Mouse (Mus musculus): ENCODE measurements around the gene Gabbr1.

Gabbr1 gene

GRCm38 (mm10) chr17:37067861-37068260, 22.1 kb downstream of the Gabbr1 start:
- in situ Hi-C loops (cut with MboI; ENCODE audit: low pct_unique_long_range_greater_than_20kb in 1 of 2, low sequenced_read_pairs in 2 of 2, unreplicated experiment in 1 of 2), result no loop called here

DNA sequence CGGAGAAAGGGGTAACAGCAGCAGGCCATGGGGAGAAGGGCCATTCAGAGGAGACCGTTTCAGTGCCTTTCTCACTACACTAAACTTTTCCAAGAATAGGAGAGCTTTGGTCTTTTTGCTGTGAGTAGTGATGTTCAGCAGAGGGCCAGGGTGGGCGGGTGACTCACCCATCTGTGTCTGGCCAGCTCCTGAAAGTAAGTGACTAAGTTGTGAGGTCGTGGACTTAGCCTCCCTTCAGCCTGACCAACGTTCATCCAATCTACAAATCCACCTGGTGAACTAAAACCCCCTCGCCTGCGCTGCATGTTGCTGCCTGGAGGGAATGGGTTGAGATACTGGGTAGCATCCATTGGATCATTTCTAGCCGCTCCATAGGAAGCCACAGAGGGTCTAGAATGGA, 24.4 kb downstream of the Gabbr1 start:
- in situ Hi-C loops (cut with MboI; ENCODE audit: low pct_unique_long_range_greater_than_20kb in 1 of 2, low sequenced_read_pairs in 2 of 2, unreplicated experiment in 1 of 2), result loop anchor here in 1 of 2 experiments (10.0 kb wide), 1 partner anchor 125 kb away; the partner anchor contains the start of gene Ubd

DNA sequence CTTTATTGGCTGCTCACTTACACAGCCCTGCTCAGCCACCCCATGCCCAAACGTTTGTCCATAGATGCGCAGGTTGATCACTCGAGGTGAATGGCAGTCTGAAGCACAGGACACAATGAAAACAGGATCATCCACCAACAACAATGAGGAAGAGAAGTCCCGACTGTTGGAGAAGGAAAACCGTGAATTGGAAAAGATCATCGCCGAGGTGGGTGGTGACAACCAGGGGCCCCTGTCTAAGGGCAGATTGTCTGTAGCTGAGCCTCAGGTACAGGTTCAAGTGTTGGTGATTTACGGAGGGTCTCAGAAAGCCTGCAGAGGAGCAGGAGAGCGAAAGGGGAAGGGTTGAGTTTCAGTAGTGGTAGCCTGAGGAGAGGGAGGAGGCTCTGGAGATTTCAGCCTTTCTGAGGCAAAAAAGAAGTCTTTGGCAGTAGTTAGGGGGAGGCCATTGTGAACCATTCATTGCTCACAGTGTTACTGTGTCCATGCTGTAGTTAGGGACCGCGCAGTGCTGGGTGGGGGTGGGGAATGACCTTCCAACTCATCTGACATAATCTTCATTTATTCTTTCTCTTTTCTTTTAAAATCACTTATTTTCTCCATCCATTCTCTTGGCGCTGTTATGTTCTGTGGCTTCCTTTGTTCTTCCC, 26.4 kb downstream of the Gabbr1 start:
- in situ Hi-C loops (cut with MboI; ENCODE audit: low pct_unique_long_range_greater_than_20kb in 1 of 2, low sequenced_read_pairs in 2 of 2, unreplicated experiment in 1 of 2), result loop anchor here in 1 of 2 experiments (10.0 kb wide), 1 partner anchor 123 kb away; the partner anchor contains the start of gene Ubd

DNA sequence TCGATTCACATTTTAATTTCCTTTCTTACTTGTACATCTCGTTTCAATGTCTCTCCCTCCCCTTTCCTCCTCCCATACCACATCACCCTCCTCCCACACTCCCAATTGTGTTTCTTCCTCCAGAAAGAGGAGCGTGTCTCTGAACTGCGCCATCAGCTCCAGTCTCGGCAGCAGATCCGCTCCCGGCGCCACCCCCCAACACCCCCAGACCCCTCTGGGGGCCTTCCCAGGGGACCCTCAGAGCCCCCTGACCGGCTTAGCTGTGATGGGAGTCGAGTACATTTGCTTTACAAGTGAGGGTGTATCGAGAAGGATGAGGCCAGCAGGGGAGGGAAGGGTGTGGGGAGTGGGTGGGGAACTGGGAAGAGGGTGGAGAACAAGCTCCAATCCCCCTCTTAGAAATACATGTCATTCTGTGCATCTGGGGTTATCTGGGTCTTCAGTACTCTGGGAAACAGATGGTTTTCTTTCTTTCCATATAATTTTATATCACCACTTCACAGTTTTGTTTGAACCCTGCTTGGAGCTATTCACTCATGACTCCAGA, 27.0 kb downstream of the Gabbr1 start:
- in situ Hi-C loops (cut with MboI; ENCODE audit: low pct_unique_long_range_greater_than_20kb in 1 of 2, low sequenced_read_pairs in 2 of 2, unreplicated experiment in 1 of 2), result loop anchor here in 1 of 2 experiments (10.0 kb wide), 1 partner anchor 122 kb away; the partner anchor contains the start of gene Ubd

GRCm38 (mm10) chr17:37075181-37075580, 29.4 kb downstream of the Gabbr1 start:
- in situ Hi-C loops (cut with MboI; ENCODE audit: low pct_unique_long_range_greater_than_20kb in 1 of 2, low sequenced_read_pairs in 2 of 2, unreplicated experiment in 1 of 2), result loop anchor here in 1 of 2 experiments (10.0 kb wide), 1 partner anchor 120 kb away; the partner anchor contains the start of gene Ubd

DNA sequence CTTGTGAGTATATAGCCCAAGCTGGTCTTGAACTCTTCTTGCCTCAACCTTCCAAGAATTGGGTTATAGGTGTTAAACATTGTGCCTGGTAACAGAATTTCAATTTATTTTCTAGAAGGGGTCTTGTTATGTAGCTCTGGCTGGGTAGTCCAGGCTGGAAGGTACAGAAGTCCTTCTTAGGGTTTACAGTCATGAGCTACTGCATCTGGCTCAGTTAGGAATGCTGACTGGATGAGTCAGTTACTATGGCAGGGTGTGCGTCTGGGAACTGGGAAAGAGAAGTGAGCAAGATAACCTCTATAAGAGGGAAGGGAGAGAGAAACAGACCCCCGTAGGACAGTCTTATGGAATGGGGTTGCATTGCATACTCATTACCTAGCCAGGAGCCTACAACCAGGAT, 30.0 kb downstream of the Gabbr1 start:
- in situ Hi-C loops (cut with MboI; ENCODE audit: low pct_unique_long_range_greater_than_20kb in 1 of 2, low sequenced_read_pairs in 2 of 2, unreplicated experiment in 1 of 2), result loop anchor here in 1 of 2 experiments (10.0 kb wide), 1 partner anchor 119 kb away; the partner anchor contains the start of gene Ubd

DNA sequence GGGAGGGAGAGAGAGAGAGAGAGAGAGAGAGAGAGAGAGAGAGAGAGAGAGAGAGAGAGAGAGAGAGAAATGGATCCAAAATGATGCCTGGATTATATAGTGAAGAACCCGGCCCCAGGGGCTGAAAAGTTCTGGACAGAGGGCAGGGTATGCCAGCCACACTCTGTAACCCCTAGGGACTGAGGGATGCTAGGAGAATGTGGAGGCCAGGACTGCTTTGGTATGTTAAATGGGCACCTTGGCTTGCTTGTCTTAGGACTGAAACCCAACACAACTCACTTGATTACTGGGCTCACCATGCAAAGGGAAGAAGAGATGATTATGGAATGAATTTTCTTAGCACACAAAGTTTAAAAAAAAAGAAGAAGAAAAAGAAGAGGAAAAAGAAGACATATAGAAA, 32.4 kb downstream of the Gabbr1 start:
- in situ Hi-C loops (cut with MboI; ENCODE audit: low pct_unique_long_range_greater_than_20kb in 1 of 2, low sequenced_read_pairs in 2 of 2, unreplicated experiment in 1 of 2), result loop anchor here in 1 of 2 experiments (10.0 kb wide), 1 partner anchor 117 kb away; the partner anchor contains the start of gene Ubd

GRCm38 (mm10) chr17:37078990-37079389, 33.2 kb downstream of the Gabbr1 start:
- in situ Hi-C loops (cut with MboI; ENCODE audit: low pct_unique_long_range_greater_than_20kb in 1 of 2, low sequenced_read_pairs in 2 of 2, unreplicated experiment in 1 of 2), result loop anchor here in 1 of 2 experiments (10.0 kb wide), 1 partner anchor 116 kb away; the partner anchor contains the start of gene Ubd

DNA sequence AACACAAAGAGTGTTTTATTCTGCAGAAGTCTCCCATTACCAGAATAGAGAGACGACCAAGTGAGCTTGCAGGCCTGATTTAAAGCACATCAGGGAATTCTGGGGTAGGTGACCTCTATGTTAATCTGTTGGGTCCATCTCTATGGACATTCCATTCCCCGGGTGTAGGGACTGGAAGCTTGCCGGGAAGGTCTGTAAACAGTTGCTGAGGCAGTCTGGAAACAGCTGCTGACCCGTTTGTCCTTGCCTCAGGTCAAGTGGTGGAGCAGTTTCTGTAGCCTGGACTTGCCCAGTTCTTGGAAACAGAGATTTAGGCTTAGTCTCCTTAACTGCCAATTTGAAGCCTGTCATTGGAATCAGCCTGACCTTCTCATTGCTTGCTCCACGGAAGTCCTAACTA, 34.4 kb downstream of the Gabbr1 start:
- in situ Hi-C loops (cut with MboI; ENCODE audit: low pct_unique_long_range_greater_than_20kb in 1 of 2, low sequenced_read_pairs in 2 of 2, unreplicated experiment in 1 of 2), result no loop called here

- in situ Hi-C loops (cut with MboI; ENCODE audit: low pct_unique_long_range_greater_than_20kb in 1 of 2, low sequenced_read_pairs in 2 of 2, unreplicated experiment in 1 of 2), result no loop called here
Measured at GRCm38 (mm10) chr17:37081659-37082058, 35.9 kb downstream of the Gabbr1 start.

- in situ Hi-C loops (cut with MboI; ENCODE audit: low pct_unique_long_range_greater_than_20kb in 1 of 2, low sequenced_read_pairs in 2 of 2, unreplicated experiment in 1 of 2), result no loop called here
Measured at GRCm38 (mm10) chr17:37083327-37083726, 37.6 kb downstream of the Gabbr1 start.

DNA sequence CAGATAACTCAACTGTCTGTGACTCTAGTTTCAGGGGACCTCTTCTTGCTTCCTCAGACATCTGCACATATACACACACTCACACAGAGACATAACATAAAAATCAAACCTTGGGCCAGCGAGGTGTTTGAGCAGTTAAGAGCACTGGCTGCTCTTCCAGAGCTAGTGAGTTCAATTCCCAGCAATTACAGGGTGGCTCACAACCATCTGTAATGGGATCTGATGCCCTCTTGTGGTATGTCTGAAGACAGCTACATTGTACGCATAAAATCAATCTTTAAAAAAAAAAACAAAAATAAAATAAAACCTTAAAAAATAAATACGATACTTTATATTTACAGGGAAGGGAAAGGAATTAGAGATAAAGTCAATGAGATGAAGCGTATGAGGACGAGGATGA, 38.9 kb downstream of the Gabbr1 start:
- in situ Hi-C loops (cut with MboI; ENCODE audit: low pct_unique_long_range_greater_than_20kb in 1 of 2, low sequenced_read_pairs in 2 of 2, unreplicated experiment in 1 of 2), result no loop called here

GRCm38 (mm10) chr17:37085545-37085944, 39.8 kb downstream of the Gabbr1 start:
- in situ Hi-C loops (cut with MboI; ENCODE audit: low pct_unique_long_range_greater_than_20kb in 1 of 2, low sequenced_read_pairs in 2 of 2, unreplicated experiment in 1 of 2), result no loop called here

DNA sequence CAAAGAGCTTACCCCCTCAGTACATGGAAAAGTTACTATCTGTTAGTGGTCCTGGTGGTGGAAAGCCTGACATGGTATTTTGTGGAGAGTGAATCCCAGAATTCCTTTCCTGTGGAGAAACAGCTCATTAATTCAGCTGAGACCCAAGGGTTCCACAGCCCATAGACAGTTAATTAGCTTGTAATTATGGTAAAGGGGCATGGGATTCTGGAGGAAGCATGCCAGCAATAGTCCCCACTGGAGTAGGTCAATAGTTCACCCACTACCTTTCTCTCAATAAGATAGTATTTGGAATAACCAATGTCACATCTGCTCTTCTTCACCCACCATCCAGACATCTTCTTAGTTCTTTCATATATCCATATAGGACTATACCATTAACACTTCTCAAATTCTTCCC, 42.6 kb downstream of the Gabbr1 start, which contains the start of gene Olfr90:
Gene Olfr90 (minus strand): TSS at position 101 of the 400 bp plus-strand sequence.
- in situ Hi-C loops (cut with MboI; ENCODE audit: low pct_unique_long_range_greater_than_20kb in 1 of 2, low sequenced_read_pairs in 2 of 2, unreplicated experiment in 1 of 2), result no loop called here

GRCm38 (mm10) chr17:37092198-37092597, 46.4 kb downstream of the Gabbr1 start:
- in situ Hi-C loops (cut with MboI; ENCODE audit: low pct_unique_long_range_greater_than_20kb in 1 of 2, low sequenced_read_pairs in 2 of 2, unreplicated experiment in 1 of 2), result no loop called here

GRCm38 (mm10) chr17:37093289-37093688, 47.5 kb downstream of the Gabbr1 start:
- in situ Hi-C loops (cut with MboI; ENCODE audit: low pct_unique_long_range_greater_than_20kb in 1 of 2, low sequenced_read_pairs in 2 of 2, unreplicated experiment in 1 of 2), result no loop called here

- in situ Hi-C loops (cut with MboI; ENCODE audit: low pct_unique_long_range_greater_than_20kb in 1 of 2, low sequenced_read_pairs in 2 of 2, unreplicated experiment in 1 of 2), result no loop called here
Measured at GRCm38 (mm10) chr17:37098178-37098577, 52.4 kb downstream of the Gabbr1 start, which contains the start of gene Olfr91. Olfr91 (minus strand) TSS chr17:37098278.

GRCm38 (mm10) chr17:37119988-37120387, 74.2 kb downstream of the Gabbr1 start, which contains the start of gene Olfr92:
Olfr92 (minus strand) TSS chr17:37120088.
- in situ Hi-C loops (cut with MboI; ENCODE audit: low pct_unique_long_range_greater_than_20kb in 1 of 2, low sequenced_read_pairs in 2 of 2, unreplicated experiment in 1 of 2), result no loop called here
